Mouse (Mus musculus): ENCODE data around the gene Bicc1.

DNA sequence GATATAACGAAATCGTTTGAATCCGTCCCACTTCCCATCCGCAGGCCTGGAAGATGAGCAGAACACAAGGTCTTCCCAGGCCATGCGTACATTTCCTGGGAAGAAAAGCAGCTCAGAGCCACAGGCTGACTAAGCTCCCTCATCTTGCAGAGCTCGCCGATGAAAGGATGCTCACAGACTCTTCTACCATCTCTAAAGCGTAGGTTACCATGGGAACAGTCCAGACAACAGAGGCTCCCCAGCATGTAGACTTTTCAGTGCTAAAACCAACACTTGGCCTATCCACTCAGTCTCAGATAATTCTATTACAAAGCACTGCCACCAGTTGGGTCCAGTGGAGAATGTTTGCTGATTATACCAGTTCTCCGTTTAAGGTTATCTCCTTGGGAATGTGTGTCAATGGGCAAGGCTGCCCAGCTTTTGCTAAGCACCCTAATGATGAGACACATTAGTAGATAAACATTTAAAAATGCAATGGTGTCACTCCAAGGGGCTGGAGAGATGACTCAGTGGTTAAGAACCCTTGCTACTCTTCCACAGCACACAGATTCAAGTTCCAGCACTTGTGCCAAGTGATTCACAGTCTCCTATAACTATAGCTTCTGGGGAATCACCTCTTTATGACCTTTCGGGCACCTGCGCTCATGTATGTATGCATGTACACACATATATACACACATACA lies 258.2 kb downstream of the Bicc1 start:
- no peak for TF ChIP-seq HCFC1 (IDR thresholded peaks at IDR 0.05; ENCODE audit: borderline replicate concordance, insufficient read depth, low read length)
- no peak for TF ChIP-seq MAFK (IDR thresholded peaks at IDR 0.05; ENCODE audit: insufficient read depth, low read depth, low read length)
- no peak for TF ChIP-seq CHD2 (IDR thresholded peaks at IDR 0.05; ENCODE audit: low read depth, low read length)

All from ES-E14 (cell line).